8 mouse cellular contexts compared by ENCODE assay signal in the genomic region with DNA sequence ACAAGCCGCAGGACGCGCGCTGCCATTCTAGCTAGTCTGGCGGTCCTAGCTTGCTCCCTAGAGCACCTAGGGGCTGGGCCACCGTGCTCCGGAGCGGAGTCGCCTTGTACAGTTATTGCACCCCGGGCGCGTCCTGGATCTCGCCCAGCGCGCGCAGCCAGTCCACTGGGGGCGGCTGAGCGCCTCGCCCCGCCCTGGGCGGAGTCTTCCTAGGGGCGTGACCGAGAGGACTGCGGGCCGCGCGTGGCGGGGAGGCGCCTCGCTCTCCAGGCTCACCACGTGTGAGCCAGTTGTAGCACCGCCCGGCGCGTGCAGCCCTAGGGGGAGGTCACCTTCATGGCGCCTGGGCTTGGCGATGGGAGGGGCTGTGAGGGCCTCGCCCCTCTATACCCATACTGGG. TPM values are rescaled to one million over a fixed set of nuclear protein-coding genes. Genes with fewer than 3 reads are reported as not detected.
DNase-seq lines count a peak whose midpoint lies in the region; ATAC-seq and TF ChIP-seq lines count a peak whose summit lies in the region.

No protein-coding gene starts in this region.

- peak overlapping the region; percentile 81 for H3K4me3 ChIP-seq in erythroblast, embryonic 14.5 days (replicated peaks)
- peak overlapping the region; percentile 89 for H3K4me3 ChIP-seq in heart, embryonic 13.5 days
- peak overlapping the region; percentile 74 for H3K4me3 ChIP-seq in liver, embryonic 11.5 days (ENCODE audit: low read depth, low read length)
- peak overlapping the region; percentile 64 for H3K4me3 ChIP-seq in myocyte

- H3K27ac ChIP-seq in heart, embryonic 13.5 days (replicated peaks): peak overlapping the region; percentile 99
- peak overlapping the region; percentile 100 for H3K27ac ChIP-seq in liver, embryonic 11.5 days (ENCODE audit: low read depth, low read length)

- ATAC-seq in heart, embryonic 13.5 days (ENCODE audit: extremely low read depth, insufficient number of reproducible peaks, low FRiP score, low TSS enrichment): peak; percentile 81
- peak; percentile 78 for ATAC-seq in liver, embryonic 11.5 days (replicated peaks; ENCODE audit: low FRiP score)

- WGBS in heart, embryonic 13.5 days: under 1% methylated on average over 38 of the region's 38 CpGs
- under 1% methylated on average over 38 of the region's 38 CpGs for WGBS in liver, embryonic 11.5 days

- H3K79me2 ChIP-seq in myocyte (ENCODE audit: control insufficient read depth, insufficient read depth): no peaks in the 10 kb centered on the region

- peak overlapping the region; percentile 97 for H3K9ac ChIP-seq in heart, embryonic 13.5 days
- peak overlapping the region; percentile 76 for H3K9ac ChIP-seq in liver, embryonic 11.5 days (ENCODE audit: low read depth, low read length)

- peaks cover 67% of the 10 kb centered on the region for H3K4me1 ChIP-seq in erythroblast, embryonic 14.5 days (ENCODE audit: control insufficient read depth)
- peaks cover 37% of the 10 kb centered on the region for H3K4me1 ChIP-seq in heart, embryonic 13.5 days
- H3K4me1 ChIP-seq in liver, embryonic 11.5 days (replicated peaks; ENCODE audit: control insufficient read depth, insufficient read depth, low read length): peaks cover 36% of the 10 kb centered on the region

- H3K27me3 ChIP-seq in erythroblast, embryonic 14.5 days (ENCODE audit: control insufficient read depth): no peaks in the 10 kb centered on the region
- H3K27me3 ChIP-seq in heart, embryonic 13.5 days (replicated peaks): no peaks in the 10 kb centered on the region
- H3K27me3 ChIP-seq in liver, embryonic 11.5 days (replicated peaks; ENCODE audit: control insufficient read depth, insufficient read depth, low read length): no peaks in the 10 kb centered on the region
- no peaks in the 10 kb centered on the region for H3K27me3 ChIP-seq in myocyte (ENCODE audit: control insufficient read depth, insufficient read depth, insufficient read length)

- peak; percentile 91 for DNase-seq in CD4-positive helper T cell, adult 2 months (ENCODE audit: low read depth, low spot score)
- peak; percentile 82 for DNase-seq in brain, embryonic 18.5 days (ENCODE audit: low read depth, low spot score)
- peak; percentile 97 for DNase-seq in kidney, postnatal 10 days
- DNase-seq in liver, embryonic 11.5 days (ENCODE audit: low spot score): peak; percentile 95
- peak; percentile 94 to 95 for DNase-seq in spleen, postnatal 4 days (ENCODE audit: low spot score in 2 of 2)

- peak overlapping the region; percentile 52 for H3ac ChIP-seq in myocyte (ENCODE audit: control insufficient read depth, insufficient read length)

- H3K9me3 ChIP-seq in erythroblast, embryonic 14.5 days (ENCODE audit: control insufficient read depth, low read length): no peaks in the 10 kb centered on the region
- no peaks in the 10 kb centered on the region for H3K9me3 ChIP-seq in heart, embryonic 13.5 days
- H3K9me3 ChIP-seq in liver, embryonic 11.5 days (ENCODE audit: control insufficient read depth, low read length): no peaks in the 10 kb centered on the region

- no peaks in the 10 kb centered on the region for H3K36me3 ChIP-seq in erythroblast, embryonic 14.5 days (ENCODE audit: control insufficient read depth)
- H3K36me3 ChIP-seq in heart, embryonic 13.5 days: peaks cover 16% of the 10 kb centered on the region
- H3K36me3 ChIP-seq in liver, embryonic 11.5 days (ENCODE audit: control insufficient read depth, insufficient read depth, low read length): no peaks in the 10 kb centered on the region
- H3K36me3 ChIP-seq in myocyte (ENCODE audit: control insufficient read depth, insufficient read depth): no peaks in the 10 kb centered on the region

- peak overlapping the region; percentile 90 for H3K4me2 ChIP-seq in heart, embryonic 13.5 days
- H3K4me2 ChIP-seq in liver, embryonic 11.5 days: peak overlapping the region; percentile 99
- peak overlapping the region; percentile 100 for H3K4me2 ChIP-seq in myocyte (ENCODE audit: low read depth)

- TF ChIP-seq POLR2A in myocyte (IDR thresholded peaks at IDR 0.05; ENCODE audit: insufficient read length, low read depth): no peak

TF ChIP-seq in myocyte, 11 proteins besides CTCF, POLR2A, EP300 and RAD21:
- TF ChIP-seq REST (IDR thresholded peaks at IDR 0.05; ENCODE audit: insufficient read depth, insufficient read length): no peak
- TF ChIP-seq MAX (IDR thresholded peaks at IDR 0.05; ENCODE audit: low read depth): no peak
- no peak for TF ChIP-seq SRF (IDR thresholded peaks at IDR 0.05; ENCODE audit: control insufficient read depth, insufficient read length, low read depth)
- TF ChIP-seq E2F4 (IDR thresholded peaks at IDR 0.05; ENCODE audit: insufficient read depth): peak; percentile 15
- TF ChIP-seq USF1 (IDR thresholded peaks at IDR 0.05; ENCODE audit: low read depth): no peak
- TF ChIP-seq CEBPB (IDR thresholded peaks at IDR 0.05; ENCODE audit: insufficient read depth, poor library complexity, severe bottlenecking): no peak
- TF ChIP-seq TCF12 (IDR thresholded peaks at IDR 0.05; ENCODE audit: insufficient read depth, poor library complexity, severe bottlenecking): no peak
- TF ChIP-seq MYOG (IDR thresholded peaks at IDR 0.05; ENCODE audit: control insufficient read depth in 1 of 3, insufficient read depth in 1 of 3, insufficient read length in 2 of 3, low read depth in 2 of 3): peak in 1 of 3 experiments; percentile 54
- no peak for TF ChIP-seq POLR2AphosphoS2 (IDR thresholded peaks at IDR 0.05; ENCODE audit: insufficient read length, low read depth)
- no peak for TF ChIP-seq TCF3 (IDR thresholded peaks at IDR 0.05; ENCODE audit: insufficient read length, low read depth)
- TF ChIP-seq MYOD1 (IDR thresholded peaks at IDR 0.05; ENCODE audit: control insufficient read depth in 1 of 3, insufficient read length in 2 of 3, low read depth in 2 of 3): peak in 1 of 3 experiments; percentile 43

RNA-seq across cellular contexts. Expression of a gene that starts 0.8 kb away (rescaled TPM):
- polyA plus RNA-seq in erythroblast, embryonic 14.5 days (2012): 1.4 and 2.3 TPM in 2 replicates
- 8.0 and 8.2 TPM in 2 replicates for polyA plus RNA-seq in heart, embryonic 13.5 days (2015; fragmentation: Nextera tagmentation; extraction: Ambion mirVana)
- polyA plus RNA-seq in liver, embryonic 11.5 days (2014; fragmentation: Nextera tagmentation; extraction: Ambion mirVana): 8.5 and 9.8 TPM in 2 replicates
- 7.8 TPM for polyA plus RNA-seq in myocyte (2012; fragmentation: generic; extraction: Trizol)

RNA-seq across cellular contexts. Expression of a gene that starts 16.1 kb away (rescaled TPM):
- polyA plus RNA-seq in erythroblast, embryonic 14.5 days (2012): 0.90 and 1.0 TPM in 2 replicates
- 35.1 and 35.9 TPM in 2 replicates for polyA plus RNA-seq in heart, embryonic 13.5 days (2015; fragmentation: Nextera tagmentation; extraction: Ambion mirVana)
- 41.6 and 44.6 TPM in 2 replicates for polyA plus RNA-seq in liver, embryonic 11.5 days (2014; fragmentation: Nextera tagmentation; extraction: Ambion mirVana)
- not detected for polyA plus RNA-seq in myocyte (2012; fragmentation: generic; extraction: Trizol)

RNA-seq across cellular contexts. Expression of a gene that starts 16.7 kb away (rescaled TPM):
- polyA plus RNA-seq in erythroblast, embryonic 14.5 days (2012): not detected in 2 replicates
- polyA plus RNA-seq in heart, embryonic 13.5 days (2015; fragmentation: Nextera tagmentation; extraction: Ambion mirVana): 1.8 and 2.2 TPM in 2 replicates
- 0.31 and 1.1 TPM in 2 replicates for polyA plus RNA-seq in liver, embryonic 11.5 days (2014; fragmentation: Nextera tagmentation; extraction: Ambion mirVana)
- not detected for polyA plus RNA-seq in myocyte (2012; fragmentation: generic; extraction: Trizol)

RNA-seq across cellular contexts. Expression of a gene that starts 22.3 kb away (rescaled TPM):
- polyA plus RNA-seq in erythroblast, embryonic 14.5 days (2012): not detected in 2 replicates
- polyA plus RNA-seq in heart, embryonic 13.5 days (2015; fragmentation: Nextera tagmentation; extraction: Ambion mirVana): 2.5 and 3.7 TPM in 2 replicates
- polyA plus RNA-seq in liver, embryonic 11.5 days (2014; fragmentation: Nextera tagmentation; extraction: Ambion mirVana): 0.45 and 0.49 TPM in 2 replicates
- polyA plus RNA-seq in myocyte (2012; fragmentation: generic; extraction: Trizol): not detected

RNA-seq across cellular contexts. Expression of a gene that starts 54.9 kb away (rescaled TPM):
- polyA plus RNA-seq in erythroblast, embryonic 14.5 days (2012): 1.3 TPM in 2 replicates
- 4.5 and 6.5 TPM in 2 replicates for polyA plus RNA-seq in heart, embryonic 13.5 days (2015; fragmentation: Nextera tagmentation; extraction: Ambion mirVana)
- polyA plus RNA-seq in liver, embryonic 11.5 days (2014; fragmentation: Nextera tagmentation; extraction: Ambion mirVana): 13.9 and 18.1 TPM in 2 replicates
- 410 TPM for polyA plus RNA-seq in myocyte (2012; fragmentation: generic; extraction: Trizol)

Comparison
In these comparisons a context has a peak if more than half of its experiments do, and no peak if none do; other contexts are left out.
1. Peak in every context shown above with its lines: DNase-seq, ATAC-seq, H3K4me3 ChIP-seq and H3K27ac ChIP-seq.
2. RNA of a gene that starts 16.1 kb away (polyA plus RNA-seq): 41.6 to 44.6 TPM in liver, embryonic 11.5 days and 35.1 to 35.9 TPM in heart, embryonic 13.5 days; 0.90 to 1.0 TPM in erythroblast, embryonic 14.5 days and not detected in myocyte (single experiment); every median in the first group is over 10 times any median in the second.